Mouse (Mus musculus) CH12.LX (cell line): ENCODE results near the gene 1700037H04Rik.

ENCODE experiments used
- CTCF ChIP-seq, 2 experiments: IDR thresholded peaks in 1 of 2; conservative IDR thresholded peaks in 1 of 2; 2 replicates each; pipeline ENCODE4 v1.5.1; 2011 to 2012; ENCODE audit warnings: low read depth in 2 of 2, low read length in 2 of 2, improper control_type of control experiment in 1 of 2, inconsistent platforms in 1 of 2, mild to moderate bottlenecking in 1 of 2, moderate library complexity in 1 of 2
- EP300 ChIP-seq: IDR thresholded peaks from 2 replicates; pipeline ENCODE4 v1.6.1; 2011; ENCODE audit warnings: low read length, improper control_type of control experiment
- GABPA ChIP-seq: IDR thresholded peaks from 2 replicates; pipeline ENCODE4 v1.6.1; 2012; ENCODE audit warnings: low read depth, low read length, improper control_type of control experiment, inconsistent platforms; ENCODE audit not compliant: insufficient replicate concordance
- HCFC1 ChIP-seq: IDR thresholded peaks from 2 replicates; pipeline ENCODE4 v1.6.1; 2012; ENCODE audit warnings: low read depth, mild to moderate bottlenecking, inconsistent platforms, low read length, improper control_type of control experiment
- POLR2A ChIP-seq: IDR thresholded peaks from 2 replicates; pipeline ENCODE4 v1.6.1; 2011; ENCODE audit warnings: low read depth, mild to moderate bottlenecking, improper control_type of control experiment, low read length
- USF1 ChIP-seq: IDR thresholded peaks from 2 replicates; pipeline ENCODE4 v1.6.1; 2014; ENCODE audit warnings: low read depth, mild to moderate bottlenecking, inconsistent platforms, low read length, improper control_type of control experiment

- no peak for TF ChIP-seq POLR2A
- no peak for TF ChIP-seq CTCF (conservative IDR thresholded peaks at IDR 0.05 in 1 of 2, IDR thresholded peaks at IDR 0.05 in 1 of 2; ENCODE audit: low read depth in 2 of 2, low read length in 2 of 2)
- no peak for TF ChIP-seq GABPA
- TF ChIP-seq USF1, result no peak
- TF ChIP-seq HCFC1, result no peak
- no peak for TF ChIP-seq EP300
These were observed 27.7 kb upstream of the 1700037H04Rik start for GRCm38 (mm10) chr2:131187602-131187922.
